Mouse (Mus musculus) neural tube, embryonic 12.5 days (tissue): ENCODE data around the gene Hmox1. TPM values are rescaled to one million over a fixed set of nuclear protein-coding genes. Genes with fewer than 3 reads are reported as not detected.

Experiments
- ATAC-seq: fragments of 200-750 bp; cut with Nextera tagmentation; 2 replicates; pipeline ENCODE4 v1.8.0; 2017; ENCODE audit warnings: low read depth, mild to moderate bottlenecking, moderate TSS enrichment, moderate library complexity; ENCODE audit not compliant: low FRiP score
- H3K27ac ChIP-seq: fragments of 300-500 bp; sonication (generic); 2 replicates; pipeline ENCODE4 v1.5.1; 2016
- H3K27me3 ChIP-seq: fragments of 300-500 bp; sonication (generic); replicated peaks from 2 replicates; pipeline ENCODE4 v1.6.1; 2016; ENCODE audit warnings: mild to moderate bottlenecking
- H3K36me3 ChIP-seq: fragments of 300-500 bp; sonication (generic); 2 replicates; pipeline ENCODE4 v1.6.1; 2016; ENCODE audit warnings: mild to moderate bottlenecking
- H3K4me1 ChIP-seq: fragments of 300-500 bp; sonication (generic); 2 replicates; pipeline ENCODE4 v1.6.1; 2016
- H3K4me2 ChIP-seq: fragments of 300-500 bp; sonication (generic); replicated peaks from 2 replicates; pipeline ENCODE4 v1.6.1; 2016; ENCODE audit warnings: mild to moderate bottlenecking
- H3K4me3 ChIP-seq: fragments of 300-500 bp; sonication (generic); 2 replicates; pipeline ENCODE4 v1.5.1; 2016
- H3K9ac ChIP-seq: fragments of 300-500 bp; sonication (generic); 2 replicates; pipeline ENCODE4 v1.6.1; 2016; ENCODE audit warnings: mild to moderate bottlenecking
- H3K9me3 ChIP-seq: fragments of 300-500 bp; sonication (generic); 2 replicates; pipeline ENCODE4 v1.6.1; 2016; ENCODE audit warnings: mild to moderate bottlenecking
- WGBS: fragments of 180-500 bp; shearing (Covaris S2); methylation state at CpG from one replicate; pipeline ENCODE4 v1.1.7; 2016; 5-methylcytosine and 5-hydroxymethylcytosine counted together
- polyA plus RNA-seq: library from polyadenylated mRNA; unstranded; fragments of >200 nt; fragmentation: Nextera tagmentation; extraction: Ambion mirVana; gene quantifications from 2 replicates; pipeline ENCODE4 v1.2.1, GENCODE M21; 2016

Gene Hmox1
- polyA plus RNA-seq = 14.0 and 15.1 TPM in 2 replicates

DNA sequence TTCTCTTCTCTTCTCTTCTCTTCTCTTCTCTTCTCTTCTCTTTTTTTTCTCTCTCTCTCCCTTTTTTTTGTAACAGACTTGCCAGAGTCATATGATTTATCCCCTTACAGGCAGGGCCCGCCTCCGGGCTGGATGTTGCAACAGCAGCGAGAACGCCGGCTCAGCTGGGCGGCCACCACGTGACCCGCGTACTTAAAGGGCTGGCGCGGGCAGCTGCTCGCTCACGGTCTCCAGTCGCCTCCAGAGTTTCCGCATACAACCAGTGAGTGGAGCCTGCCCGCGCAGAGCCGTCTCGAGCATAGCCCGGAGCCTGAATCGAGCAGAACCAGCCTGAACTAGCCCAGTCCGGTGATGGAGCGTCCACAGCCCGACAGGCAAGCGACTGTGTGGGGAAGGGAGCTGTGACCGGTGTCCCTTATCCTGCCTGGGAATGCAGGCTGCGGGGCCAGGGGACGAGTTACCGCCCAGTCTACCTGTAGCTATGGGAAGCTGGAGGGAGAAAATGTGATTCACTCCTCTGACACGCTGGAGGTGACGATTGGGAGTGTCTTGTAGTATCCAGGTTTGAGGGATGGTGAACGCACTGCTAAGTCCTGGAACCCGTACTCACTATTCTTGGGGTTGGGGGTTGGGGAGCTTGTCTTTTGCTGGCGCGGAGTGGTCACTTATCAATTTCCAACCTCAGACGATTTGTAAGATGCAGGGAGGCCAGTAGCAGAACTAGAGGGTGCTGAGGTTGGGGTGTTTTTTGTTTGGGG is at the start of gene Hmox1:
Hmox1 (plus strand) TSS at position 223 of the 758 bp plus-strand sequence.
- peaks cover 4% of the 10 kb centered on the region; the same call in 1 of the 2 replicates for H3K36me3 ChIP-seq
- H3K4me2 ChIP-seq = peak within 1 kb of the TSS; percentile 70
- peak; percentile 94 for ATAC-seq
- H3K27me3 ChIP-seq = no peaks in the 10 kb centered on the region
- H3K27ac ChIP-seq = no peak within 1 kb of the TSS
- H3K4me3 ChIP-seq = peak within 1 kb of the TSS; percentile 41
- no peaks in the 10 kb centered on the region for H3K9me3 ChIP-seq
- WGBS = under 1% methylated on average over 36 of the region's 36 CpGs
- H3K9ac ChIP-seq = peak within 1 kb of the TSS; percentile 48; the same call in 1 of the 2 replicates
- peaks cover 13% of the 10 kb centered on the region for H3K4me1 ChIP-seq

DNA sequence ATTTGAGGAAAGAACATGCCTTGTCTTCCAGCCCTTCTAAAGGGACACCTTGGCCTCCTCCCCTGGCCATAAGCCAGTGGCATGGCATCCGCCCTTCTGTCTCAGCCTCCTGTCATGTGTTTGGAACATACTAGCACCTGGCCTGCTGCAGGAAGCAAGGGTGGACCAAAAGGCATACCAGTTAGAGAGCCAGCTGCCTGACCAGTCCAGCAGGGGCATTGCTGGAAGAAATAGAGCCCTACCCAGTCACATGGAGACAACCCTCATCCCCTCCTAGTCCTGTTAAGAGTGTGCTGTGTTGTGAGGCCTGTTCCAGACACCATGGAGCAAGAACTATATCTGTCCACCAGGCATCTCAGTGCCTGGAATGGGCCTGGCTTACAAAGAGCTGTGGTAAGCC is 47.1 kb upstream of the Hmox1 start:
- ATAC-seq = no peak
- Histone ChIP-seq H3K27ac (no peak overlapping the region), H3K9ac (no peak overlapping the region), H3K4me1 (no peaks in the 10 kb centered on the region), H3K4me3 (no peak overlapping the region), H3K9me3 (no peaks in the 10 kb centered on the region), H3K36me3 (no peaks in the 10 kb centered on the region), H3K4me2 (no peak overlapping the region), H3K27me3 (no peaks in the 10 kb centered on the region)
- 78% methylated on average over 1 of the region's 1 CpGs for WGBS

DNA sequence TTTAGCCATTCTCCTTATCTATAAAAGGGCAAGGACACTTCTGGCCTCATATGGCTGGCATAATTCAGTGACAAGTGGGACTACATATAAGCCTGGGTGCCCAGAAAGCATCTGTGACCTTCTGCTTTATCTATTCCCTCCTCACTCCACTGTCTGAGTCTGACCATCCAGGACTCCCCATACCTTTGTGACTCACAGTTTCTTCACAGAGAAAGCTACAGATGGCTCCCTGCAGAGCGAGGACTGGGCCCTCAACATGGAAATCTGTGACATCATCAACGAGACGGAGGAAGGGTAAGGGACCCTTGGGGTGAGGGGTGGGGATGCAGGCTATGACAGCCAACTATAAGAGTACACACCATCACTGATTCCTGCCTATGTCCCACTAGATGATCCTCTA is 45.6 kb upstream of the Hmox1 start:
- Histone ChIP-seq H3K36me3 (no peaks in the 10 kb centered on the region), H3K27ac (no peak overlapping the region), H3K9me3 (no peaks in the 10 kb centered on the region), H3K4me3 (no peak overlapping the region), H3K9ac (no peak overlapping the region), H3K4me2 (no peak overlapping the region), H3K27me3 (no peaks in the 10 kb centered on the region), H3K4me1 (no peaks in the 10 kb centered on the region)
- WGBS = 89% methylated on average over 3 of the region's 3 CpGs
- no peak for ATAC-seq

DNA sequence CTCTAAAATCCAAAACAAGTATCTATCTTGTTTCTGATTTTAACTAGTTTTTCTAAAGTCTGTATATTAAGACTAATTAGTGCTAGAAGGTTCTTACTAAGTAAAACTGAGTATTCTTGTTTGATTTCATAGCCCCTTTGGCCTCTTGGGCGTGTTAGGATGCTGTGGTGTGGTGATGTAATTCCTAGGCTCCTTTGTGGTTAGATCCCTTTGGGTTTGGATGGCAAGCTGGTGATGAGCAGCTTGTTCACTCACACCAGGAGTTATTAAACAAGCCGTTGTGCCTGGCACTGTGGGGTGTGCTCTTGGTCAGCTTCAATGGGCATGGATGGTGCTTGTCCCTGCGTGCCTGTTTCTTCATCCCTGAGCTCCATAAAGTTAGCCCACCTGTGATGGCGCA is 40.1 kb upstream of the Hmox1 start:
- 0 out of 2 replicates have a peak, but pooled peaks cover 2% of the 10 kb centered on the region for H3K36me3 ChIP-seq
- no peaks in the 10 kb centered on the region for H3K9me3 ChIP-seq
- H3K4me2 ChIP-seq = no peak overlapping the region
- no peaks in the 10 kb centered on the region for H3K4me1 ChIP-seq
- no peak overlapping the region for H3K4me3 ChIP-seq
- 89% methylated on average over 4 of the region's 4 CpGs for WGBS
- H3K9ac ChIP-seq = no peak overlapping the region
- no peak for ATAC-seq
- H3K27me3 ChIP-seq = no peaks in the 10 kb centered on the region
- H3K27ac ChIP-seq = no peak overlapping the region

DNA sequence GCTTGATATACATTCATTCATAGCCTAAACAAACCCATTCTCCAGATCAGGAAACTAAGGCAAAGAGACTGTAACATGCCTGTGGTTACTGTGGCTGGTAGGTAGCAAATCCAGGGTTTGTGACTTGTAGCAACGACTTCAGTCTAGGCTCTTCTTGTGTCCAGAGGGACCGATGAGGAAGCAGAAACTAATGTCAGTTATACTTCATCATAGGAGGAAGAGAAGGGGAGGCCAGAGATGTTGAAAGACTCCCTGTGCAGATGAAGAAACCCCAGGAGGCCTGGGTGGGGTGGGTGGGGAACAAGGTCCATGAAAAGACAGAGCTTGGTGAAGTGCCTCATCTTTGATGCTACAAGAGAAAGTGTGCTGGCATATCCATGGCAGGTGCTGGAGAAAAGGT is 37.7 kb upstream of the Hmox1 start:
- ATAC-seq = no peak

DNA sequence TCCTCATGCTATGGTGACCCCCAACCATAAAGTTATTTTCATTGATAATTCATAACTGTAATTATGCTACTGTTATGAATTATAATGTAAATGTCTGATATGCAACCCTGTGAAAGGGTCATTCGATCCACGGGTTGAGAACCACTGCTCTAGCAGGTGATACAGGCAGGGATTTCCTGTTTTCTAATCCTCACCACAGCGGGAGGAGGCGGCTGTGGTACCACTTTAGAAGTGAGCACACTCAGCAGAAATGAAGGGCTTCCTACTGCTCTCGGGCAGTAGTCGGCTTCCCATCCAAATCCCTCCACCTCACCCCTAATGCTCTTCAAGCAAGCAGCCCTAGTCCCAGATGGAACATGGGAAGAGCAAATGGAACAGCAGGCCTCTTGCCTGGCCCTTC is 33.4 kb upstream of the Hmox1 start:
- H3K9ac ChIP-seq = no peak overlapping the region
- H3K9me3 ChIP-seq = no peaks in the 10 kb centered on the region
- WGBS = 90% methylated on average over 6 of the region's 6 CpGs
- peaks cover 17% of the 10 kb centered on the region for H3K36me3 ChIP-seq
- H3K27me3 ChIP-seq = no peaks in the 10 kb centered on the region
- H3K27ac ChIP-seq = no peak overlapping the region
- no peak overlapping the region for H3K4me3 ChIP-seq
- no peak overlapping the region for H3K4me2 ChIP-seq
- H3K4me1 ChIP-seq = no peaks in the 10 kb centered on the region
- ATAC-seq = no peak

More for the DNA sequence above, 37.7 kb upstream of the Hmox1 start:
- Histone ChIP-seq H3K36me3 (peaks cover 6% of the 10 kb centered on the region; the same call in 1 of the 2 replicates), H3K4me1 (no peaks in the 10 kb centered on the region), H3K27me3 (no peaks in the 10 kb centered on the region), H3K27ac (no peak overlapping the region), H3K4me3 (no peak overlapping the region), H3K9ac (no peak overlapping the region), H3K4me2 (no peak overlapping the region), H3K9me3 (no peaks in the 10 kb centered on the region)
- WGBS = 90% methylated on average over 2 of the region's 2 CpGs

DNA sequence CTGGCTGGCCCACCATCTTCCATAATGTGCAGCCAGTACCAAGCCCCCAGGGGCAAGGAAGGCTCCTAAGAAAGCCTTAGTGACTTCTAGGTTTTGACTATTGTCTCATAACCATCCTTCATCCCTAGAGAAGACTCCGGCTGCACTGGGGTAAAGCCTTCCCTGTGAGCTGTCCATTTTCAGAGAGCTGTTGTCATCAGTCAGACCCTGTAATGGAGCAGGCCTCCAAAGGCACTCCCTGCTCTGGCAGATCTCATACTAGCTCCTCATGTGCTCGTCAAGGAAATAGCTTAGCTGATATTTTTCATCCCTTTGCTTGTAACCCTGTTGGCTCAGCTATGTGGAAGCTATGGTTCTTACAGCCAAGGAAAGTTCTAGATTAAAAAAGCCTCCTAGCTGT is 32.6 kb upstream of the Hmox1 start:
- 81% methylated on average over 2 of the region's 2 CpGs for WGBS

DNA sequence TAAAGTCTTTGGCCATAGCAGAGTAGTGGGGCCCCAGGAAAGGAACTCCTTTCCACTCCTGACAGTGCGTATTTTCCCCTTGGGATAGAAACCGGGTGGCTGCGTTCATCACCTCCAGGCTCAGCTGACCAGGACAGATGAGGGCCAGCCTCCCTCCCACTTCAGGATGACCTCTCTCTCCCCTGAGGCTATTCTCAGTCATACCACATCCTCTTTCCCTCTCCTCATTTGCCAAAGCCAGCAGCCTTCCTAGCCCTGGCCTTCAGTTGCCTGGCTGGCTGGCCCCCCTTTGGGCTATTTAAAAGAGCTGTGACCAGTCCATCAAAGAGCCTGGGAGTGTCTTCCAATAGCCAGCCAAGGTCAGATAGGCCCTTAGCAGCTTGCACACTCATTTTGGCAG is 30.1 kb upstream of the Hmox1 start:
- Histone ChIP-seq H3K9me3 (no peaks in the 10 kb centered on the region), H3K4me1 (no peaks in the 10 kb centered on the region), H3K27ac (no peak overlapping the region), H3K27me3 (no peaks in the 10 kb centered on the region), H3K9ac (no peak overlapping the region; the same call in 1 of the 2 replicates), H3K4me2 (no peak overlapping the region), H3K36me3 (peaks cover 19% of the 10 kb centered on the region), H3K4me3 (no peak overlapping the region)
- no peak for ATAC-seq
- WGBS = 76% methylated on average over 3 of the region's 3 CpGs

More for the DNA sequence above, 32.6 kb upstream of the Hmox1 start:
- ATAC-seq = no peak
- Histone ChIP-seq H3K4me2 (no peak overlapping the region), H3K9ac (no peak overlapping the region), H3K4me3 (no peak overlapping the region), H3K27ac (no peak overlapping the region), H3K4me1 (no peaks in the 10 kb centered on the region), H3K9me3 (no peaks in the 10 kb centered on the region), H3K36me3 (peaks cover 20% of the 10 kb centered on the region), H3K27me3 (no peaks in the 10 kb centered on the region)

DNA sequence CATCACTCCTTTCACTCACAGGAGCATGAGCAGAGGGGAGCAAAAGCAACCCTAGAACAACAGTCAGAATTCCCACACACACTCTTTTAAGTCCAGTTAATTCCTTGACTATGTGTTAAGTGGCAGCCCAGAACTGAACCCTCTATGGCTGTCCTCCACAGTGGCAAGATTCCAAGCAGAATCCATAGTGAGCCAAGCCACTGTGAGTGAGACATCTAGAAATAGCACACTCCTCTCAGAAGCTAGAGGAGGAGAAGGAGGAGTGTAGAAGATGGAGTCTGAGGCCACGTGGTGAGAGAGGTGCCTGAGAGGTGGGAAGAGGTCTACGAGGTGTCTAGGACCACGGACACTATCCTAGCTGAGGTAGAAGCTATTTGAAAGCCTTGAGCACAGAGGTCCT is 28.6 kb upstream of the Hmox1 start:
- 97% methylated on average over 3 of the region's 3 CpGs for WGBS
- no peaks in the 10 kb centered on the region for H3K4me1 ChIP-seq
- no peak overlapping the region for H3K4me3 ChIP-seq
- no peaks in the 10 kb centered on the region for H3K9me3 ChIP-seq
- H3K36me3 ChIP-seq = peaks cover 15% of the 10 kb centered on the region
- H3K4me2 ChIP-seq = no peak overlapping the region
- H3K27me3 ChIP-seq = no peaks in the 10 kb centered on the region
- no peak overlapping the region for H3K27ac ChIP-seq
- ATAC-seq = no peak
- no peak overlapping the region for H3K9ac ChIP-seq

DNA sequence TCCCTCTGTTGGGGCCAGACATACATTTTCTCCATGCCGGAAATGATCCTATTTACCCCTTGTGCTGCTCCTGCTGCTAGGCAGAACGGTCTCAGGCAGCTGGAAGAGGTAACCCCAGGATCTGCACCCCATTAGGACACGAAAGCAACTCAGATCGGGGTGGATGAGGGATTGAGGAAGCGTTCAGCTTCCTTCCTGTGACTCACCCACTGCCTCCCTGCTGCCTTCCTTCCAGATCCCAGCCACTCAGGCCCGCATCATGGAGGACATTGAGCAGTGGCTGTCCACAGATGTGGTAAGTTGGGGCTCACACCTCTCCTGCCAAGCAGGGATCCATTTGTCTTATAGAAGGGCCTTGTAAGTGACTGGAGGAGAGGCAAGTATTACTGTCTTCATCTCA is 26.1 kb upstream of the Hmox1 start:
- no peak for ATAC-seq
- Histone ChIP-seq H3K4me2 (no peak overlapping the region), H3K4me1 (no peaks in the 10 kb centered on the region), H3K27ac (no peak overlapping the region), H3K36me3 (peaks cover 11% of the 10 kb centered on the region), H3K9me3 (no peaks in the 10 kb centered on the region), H3K4me3 (no peak overlapping the region), H3K27me3 (no peaks in the 10 kb centered on the region), H3K9ac (no peak overlapping the region)
- WGBS = 86% methylated on average over 6 of the region's 6 CpGs

DNA sequence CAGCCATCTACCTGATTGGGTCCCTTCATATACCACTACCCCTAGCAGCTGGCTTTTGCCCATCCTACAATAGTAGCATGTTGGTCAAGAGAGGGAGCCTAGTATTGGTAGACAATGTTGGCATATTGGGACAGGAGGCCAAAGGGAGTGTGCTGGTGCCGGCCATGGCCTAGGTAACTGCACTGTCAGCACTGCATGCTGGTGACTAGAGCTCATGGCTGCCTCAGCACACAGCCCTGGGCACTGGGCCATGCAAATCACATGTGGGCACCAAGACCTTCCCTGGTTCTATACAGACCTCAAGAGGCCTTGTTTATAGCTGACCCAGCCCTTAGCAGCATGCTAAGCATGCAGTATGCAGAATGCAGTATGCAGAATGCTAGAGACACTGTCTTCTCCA is 23.1 kb upstream of the Hmox1 start:
- no peaks in the 10 kb centered on the region for H3K4me1 ChIP-seq
- H3K36me3 ChIP-seq = peaks cover under 1% of the 10 kb centered on the region; the same call in 1 of the 2 replicates
- H3K4me3 ChIP-seq = no peak overlapping the region
- no peaks in the 10 kb centered on the region for H3K27me3 ChIP-seq
- H3K9me3 ChIP-seq = no peaks in the 10 kb centered on the region
- H3K9ac ChIP-seq = no peak overlapping the region
- H3K27ac ChIP-seq = no peak overlapping the region
- no peak overlapping the region for H3K4me2 ChIP-seq
- 82% methylated on average over 1 of the region's 1 CpGs for WGBS
- ATAC-seq = no peak

DNA sequence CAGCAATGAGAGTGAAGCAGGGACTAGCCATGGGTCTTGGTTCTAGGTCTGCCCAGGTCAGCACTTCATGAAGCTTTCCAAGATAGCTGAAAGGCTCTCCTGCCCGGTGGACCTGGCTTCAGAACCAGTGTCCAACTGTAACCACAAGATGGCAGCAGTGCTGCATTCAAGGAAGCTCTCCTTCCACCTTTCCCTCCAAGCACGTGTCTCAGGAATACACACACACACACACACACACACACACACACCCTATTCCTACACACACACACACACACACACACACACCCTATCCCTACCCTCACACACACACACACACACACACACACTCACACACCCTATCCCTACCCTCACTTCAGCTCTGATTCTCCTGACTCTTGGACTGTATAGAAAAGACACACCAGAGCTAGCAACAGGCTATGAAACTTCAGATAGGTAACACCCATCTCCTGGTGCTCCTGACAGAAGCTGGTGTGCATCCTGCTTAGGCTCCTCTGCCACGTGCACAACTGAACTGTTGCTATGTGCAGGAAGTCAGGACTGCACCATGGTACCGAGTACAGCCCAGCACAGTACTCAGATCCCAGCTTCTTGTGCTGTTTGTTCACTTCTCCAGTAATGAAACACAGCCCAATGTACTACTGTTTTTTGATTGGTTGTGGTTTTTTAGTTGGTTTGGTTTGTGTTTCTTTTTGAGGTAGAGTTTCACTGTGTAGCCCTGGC is 21.6 kb upstream of the Hmox1 start:
- WGBS = 25% methylated on average over 4 of the region's 4 CpGs
- H3K36me3 ChIP-seq = no peaks in the 10 kb centered on the region; the same call in 1 of the 2 replicates
- no peak overlapping the region for H3K4me2 ChIP-seq
- H3K9ac ChIP-seq = no peak overlapping the region
- H3K9me3 ChIP-seq = no peaks in the 10 kb centered on the region
- H3K27me3 ChIP-seq = no peaks in the 10 kb centered on the region
- H3K4me1 ChIP-seq = no peaks in the 10 kb centered on the region
- no peak overlapping the region for H3K4me3 ChIP-seq
- peak; percentile 80 for ATAC-seq
- H3K27ac ChIP-seq = no peak overlapping the region
